Mouse (Mus musculus) bone marrow, adult 2 months (tissue): ENCODE results near the gene Senp3.

ENCODE experiments used
- CTCF ChIP-seq: fragments of 200-500 bp; IDR thresholded peaks from 2 replicates; pipeline ENCODE4 v1.5.1; 2011; ENCODE audit warnings: low read length, control low read depth; ENCODE audit not compliant: control insufficient read depth, insufficient read depth
- POLR2A ChIP-seq: fragments of 200-500 bp; IDR thresholded peaks from 2 replicates; pipeline ENCODE4 v1.6.1; 2011; ENCODE audit warnings: low read depth, mild to moderate bottlenecking, control low read depth, low read length, borderline replicate concordance; ENCODE audit not compliant: control insufficient read depth

DNA sequence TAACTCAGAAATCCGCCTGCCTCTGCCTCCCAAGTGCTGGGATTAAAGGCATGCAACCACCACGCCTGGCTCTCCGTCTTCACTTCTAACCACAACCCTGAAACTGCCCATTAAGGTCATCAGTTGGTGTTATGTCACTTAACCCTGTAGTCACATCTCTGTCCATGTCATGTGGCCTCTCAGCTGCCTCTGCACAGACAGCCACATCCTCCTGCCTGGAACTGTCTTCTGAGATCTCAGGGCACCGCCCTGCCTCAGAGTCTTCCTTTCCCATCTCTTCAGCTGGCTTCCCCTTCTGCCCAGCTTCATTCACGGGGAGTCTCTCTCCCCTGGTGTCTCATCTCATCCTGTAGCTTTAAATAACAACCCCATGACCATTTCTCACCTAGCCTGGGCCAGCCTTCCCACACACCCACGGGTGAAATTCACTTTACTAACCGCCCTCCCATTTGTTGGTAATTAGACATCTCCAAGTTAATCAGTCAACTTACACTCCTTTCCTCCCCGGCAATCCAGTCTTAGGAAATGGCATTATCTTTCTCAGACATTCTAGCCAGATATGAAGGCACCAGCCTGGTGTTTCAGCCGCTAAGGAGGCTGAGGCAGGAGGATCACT lies 10.4 kb upstream of the Senp3 start:
- TF ChIP-seq CTCF (no peak), POLR2A (no peak)
